Mouse (Mus musculus): ENCODE results near the gene Rbfox1. TPM values are rescaled to one million over a fixed set of nuclear protein-coding genes. Genes with fewer than 3 reads are reported as not detected.

The Rbfox1 gene
- polyA plus RNA-seq, 1 experiment from 2014 or later, result 4.3 TPM

DNA sequence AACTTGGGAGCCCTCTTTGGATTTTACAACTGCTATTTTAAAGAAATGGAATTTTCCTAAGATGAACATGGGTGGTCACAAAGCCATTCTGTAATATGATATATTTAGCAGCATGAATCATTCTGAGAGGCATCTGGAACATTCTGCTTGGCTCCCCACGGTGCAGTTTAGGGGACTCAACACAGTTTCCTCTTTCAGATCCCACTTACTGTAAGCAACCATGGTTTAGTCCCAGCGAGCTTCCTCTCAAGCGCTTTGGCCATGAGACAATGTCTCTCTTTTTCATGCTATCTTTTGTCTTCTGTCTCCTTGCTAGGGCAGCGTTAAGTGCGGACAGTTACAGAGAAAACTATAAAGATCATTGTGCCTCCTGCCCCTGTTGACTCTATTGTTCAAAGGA, 1394.4 kb downstream of the Rbfox1 start:
- Histone ChIP-seq H3K27me3 (no peaks in the 10 kb centered on the region), H3K27ac (replicated peaks) (no peak overlapping the region), H3K9me3 (replicated peaks) (no peaks in the 10 kb centered on the region), H3K4me1 (0 out of 2 replicates have a peak, but pooled peaks cover 8% of the 10 kb centered on the region), H3K4me2 (replicated peaks) (no peak overlapping the region), H3K36me3 (no peaks in the 10 kb centered on the region), H3K9ac (no peak overlapping the region), H3K4me3 (replicated peaks) (no peak overlapping the region)
- WGBS, result 44% methylated on average over 5 of the region's 5 CpGs
- no peak; the same call in 1 of the 2 replicates for ATAC-seq (ENCODE audit: insufficient number of reproducible peaks, low FRiP score, low TSS enrichment, low read depth)

GRCm38 (mm10) chr16:7282257-7282656, 1397.1 kb downstream of the Rbfox1 start:
- H3K9me3 ChIP-seq (replicated peaks), result no peaks in the 10 kb centered on the region
- no peak overlapping the region for H3K4me3 ChIP-seq (replicated peaks)
- H3K4me1 ChIP-seq, result 0 out of 2 replicates have a peak, but pooled peaks cover 8% of the 10 kb centered on the region
- H3K4me2 ChIP-seq (replicated peaks), result no peak overlapping the region
- WGBS, result 66% methylated on average over 7 of the region's 7 CpGs
- H3K27ac ChIP-seq (replicated peaks), result no peak overlapping the region
- no peaks in the 10 kb centered on the region for H3K27me3 ChIP-seq
- no peak overlapping the region for H3K9ac ChIP-seq
- ATAC-seq (ENCODE audit: insufficient number of reproducible peaks, low FRiP score, low TSS enrichment, low read depth), result no peak
- H3K36me3 ChIP-seq, result no peaks in the 10 kb centered on the region

DNA sequence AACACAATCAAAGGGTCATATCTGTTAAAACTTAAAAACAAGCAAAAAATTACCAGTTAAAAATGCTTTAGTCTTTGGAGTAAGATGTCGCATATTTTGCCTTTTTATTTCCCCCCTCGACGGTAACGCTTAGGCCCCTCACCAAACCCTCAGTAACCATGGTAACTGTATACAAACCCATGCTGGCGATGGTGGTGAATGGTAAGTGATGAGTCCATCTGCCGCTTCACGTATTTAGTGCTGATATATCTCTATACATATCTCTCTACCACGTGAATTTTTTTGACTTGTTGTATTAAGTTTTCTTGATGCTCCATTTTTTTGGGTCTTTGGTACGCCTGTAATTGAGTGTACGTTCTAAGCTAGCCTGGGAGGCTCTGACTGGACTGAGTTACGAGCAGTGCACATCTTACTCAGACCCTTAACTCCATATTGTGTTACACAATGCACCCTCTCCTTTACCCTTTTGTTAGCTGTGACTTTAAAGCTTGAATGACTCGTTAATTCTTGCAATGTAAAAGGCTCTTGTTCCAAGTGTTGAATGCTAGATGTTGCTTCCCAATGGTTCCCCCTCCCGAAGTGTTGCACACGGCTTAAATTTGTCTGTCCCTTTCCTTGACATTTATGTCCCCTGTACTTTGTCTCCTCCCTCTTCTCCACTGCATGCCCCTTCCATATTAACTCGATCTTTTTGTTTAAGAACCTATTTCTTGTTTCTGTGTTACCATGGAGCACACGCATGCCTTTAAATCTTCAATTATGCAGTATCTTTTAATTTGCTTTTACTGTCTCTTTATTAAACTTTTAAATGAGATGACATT, 1408.0 kb downstream of the Rbfox1 start:
- H3K9me3 ChIP-seq (replicated peaks), result no peaks in the 10 kb centered on the region
- 84% methylated on average over 16 of the region's 16 CpGs for WGBS
- H3K27ac ChIP-seq (replicated peaks), result no peak overlapping the region
- no peak overlapping the region for H3K4me3 ChIP-seq (replicated peaks)
- H3K9ac ChIP-seq, result no peak overlapping the region
- H3K36me3 ChIP-seq, result no peaks in the 10 kb centered on the region
- no peak for ATAC-seq (ENCODE audit: insufficient number of reproducible peaks, low FRiP score, low TSS enrichment, low read depth)
- no peaks in the 10 kb centered on the region for H3K4me1 ChIP-seq
- H3K4me2 ChIP-seq (replicated peaks), result no peak overlapping the region
- no peaks in the 10 kb centered on the region for H3K27me3 ChIP-seq

DNA sequence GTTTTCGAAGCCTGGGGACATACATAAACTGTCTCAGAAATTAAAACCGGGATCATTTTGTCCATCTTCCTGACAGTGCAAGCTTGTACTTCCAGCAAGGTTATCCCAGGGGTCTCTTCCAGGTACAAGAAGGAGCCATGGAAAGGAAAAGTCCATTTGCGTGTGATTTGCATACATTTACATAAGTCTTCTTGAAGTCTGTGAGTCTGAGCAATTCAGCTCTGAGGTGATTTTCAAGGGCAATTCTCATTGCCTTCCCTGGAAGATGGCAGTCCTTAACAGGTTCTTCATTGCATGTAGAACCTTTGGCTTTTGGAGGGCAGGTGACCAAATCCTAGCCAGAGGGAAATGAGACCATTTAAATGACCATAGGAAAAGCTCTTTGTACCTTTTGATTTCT, 1417.3 kb downstream of the Rbfox1 start:
- Histone ChIP-seq H3K9ac (no peak overlapping the region), H3K4me1 (no peaks in the 10 kb centered on the region), H3K36me3 (no peaks in the 10 kb centered on the region), H3K9me3 (replicated peaks) (no peaks in the 10 kb centered on the region), H3K27me3 (no peaks in the 10 kb centered on the region), H3K4me2 (replicated peaks) (no peak overlapping the region), H3K27ac (replicated peaks) (no peak overlapping the region), H3K4me3 (replicated peaks) (no peak overlapping the region)
- ATAC-seq (ENCODE audit: insufficient number of reproducible peaks, low FRiP score, low TSS enrichment, low read depth), result no peak
- WGBS, result 59% methylated on average over 3 of the region's 3 CpGs

DNA sequence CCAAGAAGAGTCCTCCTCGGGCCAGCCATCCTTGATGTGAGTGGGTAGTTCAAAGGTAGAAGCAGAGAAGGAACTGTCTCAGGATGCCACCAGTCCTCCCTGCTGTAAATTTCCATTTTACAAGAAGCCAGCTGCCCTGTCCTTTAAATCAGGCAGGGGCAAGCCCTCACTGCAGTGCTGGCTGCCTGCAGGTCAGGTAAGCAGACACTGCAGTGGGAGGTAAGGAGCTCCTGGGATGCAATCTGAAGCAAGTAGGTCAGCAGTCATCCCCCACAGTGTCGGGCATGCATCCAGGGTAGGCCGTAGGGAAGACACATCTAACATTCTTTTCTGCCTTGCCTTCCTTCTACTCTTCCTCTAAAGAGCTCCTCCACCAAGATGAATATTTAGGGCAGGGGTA, 1444.0 kb downstream of the Rbfox1 start:
- Histone ChIP-seq H3K36me3 (no peaks in the 10 kb centered on the region), H3K27me3 (no peaks in the 10 kb centered on the region), H3K9me3 (replicated peaks) (no peaks in the 10 kb centered on the region), H3K4me2 (replicated peaks) (no peak overlapping the region), H3K4me3 (replicated peaks) (no peak overlapping the region), H3K9ac (no peak overlapping the region), H3K27ac (replicated peaks) (no peak overlapping the region), H3K4me1 (no peaks in the 10 kb centered on the region)
- ATAC-seq (ENCODE audit: insufficient number of reproducible peaks, low FRiP score, low TSS enrichment, low read depth), result no peak
- WGBS, result 65% methylated on average over 3 of the region's 3 CpGs

DNA sequence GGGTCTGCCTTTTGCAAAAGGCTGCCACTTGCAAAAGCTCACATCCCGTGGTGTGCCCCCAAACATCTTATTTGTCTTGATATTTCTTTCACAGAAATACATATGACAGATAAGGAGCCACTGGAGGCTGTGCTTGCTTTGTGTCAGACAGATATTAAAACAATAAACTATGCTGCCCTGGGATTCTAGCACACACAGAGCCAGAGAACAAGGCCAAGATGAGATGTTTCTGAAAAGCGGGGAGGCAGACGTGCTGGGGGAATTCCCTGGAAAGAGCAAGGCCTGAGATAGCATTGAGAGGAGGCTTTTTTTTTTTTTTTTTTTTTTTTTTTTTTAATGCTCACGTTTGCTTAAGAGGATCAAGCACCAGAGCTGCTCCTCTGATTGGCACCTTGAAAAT, 1456.0 kb downstream of the Rbfox1 start:
- Histone ChIP-seq H3K4me1 (no peaks in the 10 kb centered on the region), H3K36me3 (no peaks in the 10 kb centered on the region), H3K9ac (no peak overlapping the region), H3K27me3 (no peaks in the 10 kb centered on the region), H3K4me3 (replicated peaks) (no peak overlapping the region), H3K9me3 (replicated peaks) (no peaks in the 10 kb centered on the region), H3K4me2 (replicated peaks) (no peak overlapping the region), H3K27ac (replicated peaks) (no peak overlapping the region)
- ATAC-seq (ENCODE audit: insufficient number of reproducible peaks, low FRiP score, low TSS enrichment, low read depth), result no peak
- 52% methylated on average over 4 of the region's 4 CpGs for WGBS

DNA sequence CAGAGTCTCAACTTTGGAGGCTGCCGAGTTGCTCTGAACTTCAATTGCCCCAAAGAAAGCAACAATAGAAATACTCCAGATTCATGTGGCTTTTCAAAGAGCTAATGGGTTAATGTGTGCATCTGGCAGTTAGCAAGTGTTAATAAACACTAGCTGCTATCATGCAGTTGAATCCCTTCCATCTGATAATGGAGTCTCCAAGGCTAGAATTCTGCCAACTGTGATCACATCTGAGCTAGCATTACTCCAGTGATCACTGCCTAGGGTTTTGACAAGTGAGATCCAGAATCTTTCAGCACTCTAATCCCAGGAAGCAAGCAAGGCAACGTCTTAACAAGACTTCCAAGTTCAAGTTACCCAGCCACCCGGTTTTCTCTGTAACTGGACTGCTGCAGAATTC, 1460.1 kb downstream of the Rbfox1 start:
- ATAC-seq (ENCODE audit: insufficient number of reproducible peaks, low FRiP score, low TSS enrichment, low read depth), result no peak
- Histone ChIP-seq H3K4me3 (replicated peaks) (no peak overlapping the region), H3K27ac (replicated peaks) (no peak overlapping the region), H3K4me1 (no peaks in the 10 kb centered on the region), H3K27me3 (no peaks in the 10 kb centered on the region), H3K9me3 (replicated peaks) (no peaks in the 10 kb centered on the region), H3K36me3 (no peaks in the 10 kb centered on the region), H3K9ac (no peak overlapping the region), H3K4me2 (replicated peaks) (no peak overlapping the region)
- 46% methylated on average over 3 of the region's 3 CpGs for WGBS

DNA sequence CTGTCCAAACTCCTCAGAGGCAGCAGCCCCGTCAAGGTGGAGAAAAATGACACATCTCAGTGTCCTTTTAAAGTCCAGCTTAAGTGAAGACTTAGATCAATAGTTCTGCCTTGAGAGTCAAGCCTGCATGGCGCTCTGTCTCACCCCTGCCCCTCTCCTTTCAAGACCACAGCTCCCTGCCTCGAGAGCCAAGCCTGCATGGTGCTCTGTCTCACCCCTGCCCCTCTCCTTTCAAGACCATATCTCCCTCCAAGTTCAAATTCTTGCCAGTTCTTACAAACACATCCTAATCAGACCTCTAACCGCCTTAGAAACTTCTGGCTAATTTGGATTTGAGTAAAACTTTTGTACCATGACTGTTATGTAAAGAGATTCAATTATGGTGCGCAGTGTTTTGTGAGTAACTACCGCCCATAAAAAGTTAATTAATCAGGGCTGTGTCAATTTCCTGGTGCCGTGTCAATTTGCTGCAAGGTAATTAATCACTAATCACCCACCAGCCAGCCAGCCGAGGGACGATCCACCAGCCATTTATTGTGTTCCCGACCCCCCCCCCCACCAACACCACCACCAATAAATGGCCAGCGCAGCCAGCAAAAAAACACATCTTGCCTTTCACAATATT, 1461.0 kb downstream of the Rbfox1 start:
- 61% methylated on average over 11 of the region's 11 CpGs for WGBS
- no peaks in the 10 kb centered on the region for H3K36me3 ChIP-seq
- H3K9me3 ChIP-seq (replicated peaks), result no peaks in the 10 kb centered on the region
- no peak overlapping the region for H3K9ac ChIP-seq
- no peak for ATAC-seq (ENCODE audit: insufficient number of reproducible peaks, low FRiP score, low TSS enrichment, low read depth)
- H3K4me2 ChIP-seq (replicated peaks), result no peak overlapping the region
- H3K4me1 ChIP-seq, result no peaks in the 10 kb centered on the region
- H3K27me3 ChIP-seq, result no peaks in the 10 kb centered on the region
- H3K4me3 ChIP-seq (replicated peaks), result no peak overlapping the region
- H3K27ac ChIP-seq (replicated peaks), result no peak overlapping the region

GRCm38 (mm10) chr16:7347522-7348165, 1462.5 kb downstream of the Rbfox1 start:
- no peak for ATAC-seq (ENCODE audit: insufficient number of reproducible peaks, low FRiP score, low TSS enrichment, low read depth)
- H3K9ac ChIP-seq, result no peak overlapping the region
- H3K4me1 ChIP-seq, result no peaks in the 10 kb centered on the region
- H3K9me3 ChIP-seq (replicated peaks), result no peaks in the 10 kb centered on the region
- H3K4me3 ChIP-seq (replicated peaks), result no peak overlapping the region
- no peaks in the 10 kb centered on the region for H3K36me3 ChIP-seq
- whole genome bisulfite sequencing, result 56% methylated on average over 7 of the region's 7 CpGs
- no peaks in the 10 kb centered on the region for H3K27me3 ChIP-seq
- no peak overlapping the region for H3K4me2 ChIP-seq (replicated peaks)
- H3K27ac ChIP-seq (replicated peaks), result no peak overlapping the region

GRCm38 (mm10) chr16:7352808-7353207, 1467.7 kb downstream of the Rbfox1 start:
- H3K9me3 ChIP-seq (replicated peaks), result no peaks in the 10 kb centered on the region
- 65% methylated on average over 16 of the region's 16 CpGs for WGBS
- H3K9ac ChIP-seq, result no peak overlapping the region
- H3K4me2 ChIP-seq (replicated peaks), result no peak overlapping the region
- ATAC-seq (ENCODE audit: insufficient number of reproducible peaks, low FRiP score, low TSS enrichment, low read depth), result no peak
- peaks cover 4% of the 10 kb centered on the region for H3K4me1 ChIP-seq
- H3K27ac ChIP-seq (replicated peaks), result no peak overlapping the region
- no peaks in the 10 kb centered on the region for H3K27me3 ChIP-seq
- H3K36me3 ChIP-seq, result no peaks in the 10 kb centered on the region
- no peak overlapping the region for H3K4me3 ChIP-seq (replicated peaks)

- no peaks in the 10 kb centered on the region for H3K9me3 ChIP-seq (replicated peaks)
- 76% methylated on average over 4 of the region's 4 CpGs for WGBS
- peaks cover 4% of the 10 kb centered on the region for H3K4me1 ChIP-seq
- no peak for ATAC-seq (ENCODE audit: insufficient number of reproducible peaks, low FRiP score, low TSS enrichment, low read depth)
- no peak overlapping the region for H3K4me2 ChIP-seq (replicated peaks)
- no peak overlapping the region for H3K9ac ChIP-seq
- no peak overlapping the region for H3K27ac ChIP-seq (replicated peaks)
- no peaks in the 10 kb centered on the region for H3K36me3 ChIP-seq
- H3K4me3 ChIP-seq (replicated peaks), result no peak overlapping the region
- H3K27me3 ChIP-seq, result no peaks in the 10 kb centered on the region
Measured at GRCm38 (mm10) chr16:7354116-7354515, 1469.0 kb downstream of the Rbfox1 start.
